In the genomic region with DNA sequence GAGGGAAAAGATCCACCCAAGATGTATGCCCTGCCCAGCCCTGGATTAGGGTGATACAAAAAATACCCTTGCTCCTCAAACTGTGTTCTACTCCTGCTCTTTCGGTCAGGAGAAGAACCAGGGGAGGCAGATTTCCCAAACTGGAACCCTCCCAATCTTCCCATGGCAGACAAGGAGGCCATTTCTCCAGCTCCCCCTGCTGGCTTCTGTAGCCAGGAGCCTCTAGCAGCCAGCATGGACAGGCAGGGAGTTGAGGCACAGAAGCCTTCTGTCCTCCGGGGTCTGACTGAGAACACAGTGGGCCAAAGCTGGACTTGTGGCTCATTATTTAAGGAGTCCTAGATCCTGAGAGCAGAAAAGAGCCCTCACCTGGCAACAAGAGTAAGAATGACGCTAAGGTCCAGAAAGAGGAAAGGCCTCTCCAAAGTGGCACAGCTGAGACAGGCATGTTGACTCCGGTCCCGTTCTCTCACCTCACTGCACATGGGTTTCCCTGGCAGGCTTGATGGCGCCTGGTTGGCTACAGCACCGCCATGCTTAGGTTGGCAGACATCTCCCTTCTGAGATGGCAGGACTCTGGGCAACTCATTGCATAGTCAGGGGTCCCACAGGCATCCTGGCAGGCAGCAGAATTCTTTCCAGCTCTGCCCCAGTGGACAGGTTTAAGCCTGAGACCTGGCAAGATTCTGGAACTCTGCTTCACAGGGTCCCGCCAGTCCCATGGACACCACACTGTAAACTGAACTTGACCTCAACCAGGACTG, we compare ENCODE assay signal across 9 mouse cellular contexts.
DNase-seq lines count a peak whose midpoint lies in the region; ATAC-seq lines count a peak whose summit lies in the region.
"Had no signal": no experiment of that assay in that cellular context is flagged by ENCODE, and none has a peak within 500 bp of the region (broad histone marks: within the 10 kb centered on the region; RNA-seq: fewer than 3 reads in every experiment).

No protein-coding gene starts in this region.

- no peak for DNase-seq in hindbrain, embryonic 10.5 days (ENCODE audit: low spot score)
- peak; percentile 39 for DNase-seq in right cerebral cortex, adult 18-20 months
- DNase-seq in right cerebral cortex, postnatal 4 days: no peak
- DNase-seq in embryo, embryonic 11 days: peak; percentile 40
- DNase-seq in lung, postnatal 36 days: peak; percentile 53
- DNase-seq in right cerebral cortex, adult 2 months (ENCODE audit: low spot score in 2 of 2): no peak

- no peaks in the 10 kb centered on the region for H3K9me3 ChIP-seq in hindbrain, embryonic 15.5 days
- H3K9me3 ChIP-seq in hindbrain, embryonic 10.5 days: no peaks in the 10 kb centered on the region
- H3K9me3 ChIP-seq: stomach, embryonic 15.5 days had no signal

- no peak overlapping the region for H3K4me2 ChIP-seq in hindbrain, embryonic 15.5 days
- H3K4me2 ChIP-seq: stomach, embryonic 15.5 days had no signal

- no peak overlapping the region for H3K4me3 ChIP-seq in hindbrain, embryonic 15.5 days
- H3K4me3 ChIP-seq in hindbrain, embryonic 10.5 days: no peak overlapping the region
- H3K4me3 ChIP-seq: erythroblast, embryonic 14.5 days; stomach, embryonic 15.5 days had no signal

- 70% methylated on average over 8 of the region's 8 CpGs for WGBS in hindbrain, embryonic 15.5 days
- WGBS in hindbrain, embryonic 10.5 days: 86% methylated on average over 8 of the region's 8 CpGs

- no peak overlapping the region for H3K27ac ChIP-seq in hindbrain, embryonic 15.5 days (replicated peaks)
- H3K27ac ChIP-seq in hindbrain, embryonic 10.5 days: no peak overlapping the region
- H3K27ac ChIP-seq: stomach, embryonic 15.5 days had no signal

- H3K27me3 ChIP-seq in hindbrain, embryonic 15.5 days: no peaks in the 10 kb centered on the region
- H3K27me3 ChIP-seq in hindbrain, embryonic 10.5 days (ENCODE audit: insufficient read depth, poor library complexity, severe bottlenecking): no peaks in the 10 kb centered on the region
- H3K27me3 ChIP-seq: stomach, embryonic 15.5 days had no signal

- no peaks in the 10 kb centered on the region for H3K36me3 ChIP-seq in hindbrain, embryonic 15.5 days
- H3K36me3 ChIP-seq in hindbrain, embryonic 10.5 days: no peaks in the 10 kb centered on the region
- H3K36me3 ChIP-seq: stomach, embryonic 15.5 days had no signal

- peak; percentile 21; the same call in 1 of the 2 replicates for ATAC-seq in hindbrain, embryonic 15.5 days (ENCODE audit: low FRiP score, low read depth)

- no peak overlapping the region for H3K9ac ChIP-seq in hindbrain, embryonic 15.5 days
- H3K9ac ChIP-seq: stomach, embryonic 15.5 days had no signal

- H3K4me1 ChIP-seq in hindbrain, embryonic 15.5 days (replicated peaks): no peaks in the 10 kb centered on the region
- peaks cover 5% of the 10 kb centered on the region; the same call in 1 of the 2 replicates for H3K4me1 ChIP-seq in hindbrain, embryonic 10.5 days (replicated peaks)
- H3K4me1 ChIP-seq: stomach, embryonic 15.5 days had no signal

Comparison
In these comparisons a context has a peak if more than half of its experiments do, and no peak if none do; other contexts are left out.
1. DNase-seq: peak in right cerebral cortex, adult 18-20 months (single experiment), embryo, embryonic 11 days (single experiment) and lung, postnatal 36 days (single experiment); none in hindbrain, embryonic 10.5 days (single experiment), right cerebral cortex, postnatal 4 days (single experiment) and right cerebral cortex, adult 2 months (0 of 2).